Mouse (Mus musculus) large intestine, adult 2 months (tissue): ENCODE measurements around the gene Tmtc1. TPM values are rescaled to one million over a fixed set of nuclear protein-coding genes. Genes with fewer than 3 reads are reported as not detected.

ENCODE experiments used
- DNase-seq: peaks from one replicate; pipeline ENCODE4 v3.0.0-alpha.2; 2012; ENCODE audit warnings: low read depth, low spot score
- WGBS: fragments of 180-500 bp; shearing (Covaris S2); methylation state at CpG from one replicate; pipeline ENCODE4 v1.1.7; 2018; 5-methylcytosine and 5-hydroxymethylcytosine counted together
- polyA plus RNA-seq: library from polyadenylated mRNA; depleted of rRNA; stranded (reverse); fragments of >200 nt; gene quantifications from 2 replicates; pipeline ENCODE4 v1.2.3, GENCODE M21; 2012

Tmtc1 gene
- polyA plus RNA-seq, 1 experiment, result 2.6 TPM

DNA sequence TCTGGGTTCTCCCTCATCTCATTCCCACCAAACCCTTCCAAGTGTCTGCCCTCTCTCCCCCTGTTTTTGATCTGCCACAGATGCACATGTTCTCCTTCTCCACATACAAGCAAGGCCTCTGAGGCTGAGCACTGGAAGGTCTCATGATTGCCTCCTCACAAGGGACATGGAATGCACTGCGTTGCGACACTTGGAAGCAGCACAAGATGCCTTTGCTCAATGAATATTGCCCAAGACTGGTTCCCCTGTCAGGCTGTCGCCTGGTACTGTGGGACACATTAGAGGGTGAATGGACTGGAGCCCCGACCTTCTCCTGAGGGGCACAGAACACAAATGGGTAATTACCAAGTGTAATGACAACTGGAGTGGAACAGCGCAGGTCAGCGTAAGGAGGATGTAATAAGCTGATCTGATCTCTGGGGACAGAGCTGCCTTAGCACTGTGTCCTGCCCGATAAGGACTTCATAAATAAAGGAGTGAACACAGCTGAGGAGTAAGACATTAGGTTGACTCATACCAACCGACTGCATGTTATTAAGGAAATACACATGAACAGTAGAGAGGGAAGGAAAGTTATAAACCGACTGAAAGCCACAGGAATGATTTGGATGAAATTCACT is 62.9 kb downstream of the Tmtc1 start:
- 64% methylated on average over 9 of the region's 9 CpGs for WGBS
- no peak for DNase-seq

GRCm38 (mm10) chr6:148375618-148376209 is 68.5 kb downstream of the Tmtc1 start:
- no peak for DNase-seq
- WGBS, result 80% methylated on average over 3 of the region's 3 CpGs

- WGBS, result 66% methylated on average over 3 of the region's 3 CpGs
- DNase-seq, result no peak
Measured at GRCm38 (mm10) chr6:148375015-148375414, 69.2 kb downstream of the Tmtc1 start.

GRCm38 (mm10) chr6:148373444-148373843 is 70.7 kb downstream of the Tmtc1 start:
- DNase-seq, result no peak

GRCm38 (mm10) chr6:148371223-148371622 is 73.0 kb downstream of the Tmtc1 start:
- DNase-seq, result no peak

More at GRCm38 (mm10) chr6:148373444-148373843, 70.7 kb downstream of the Tmtc1 start:
- 29% methylated on average over 2 of the region's 2 CpGs for WGBS

DNA sequence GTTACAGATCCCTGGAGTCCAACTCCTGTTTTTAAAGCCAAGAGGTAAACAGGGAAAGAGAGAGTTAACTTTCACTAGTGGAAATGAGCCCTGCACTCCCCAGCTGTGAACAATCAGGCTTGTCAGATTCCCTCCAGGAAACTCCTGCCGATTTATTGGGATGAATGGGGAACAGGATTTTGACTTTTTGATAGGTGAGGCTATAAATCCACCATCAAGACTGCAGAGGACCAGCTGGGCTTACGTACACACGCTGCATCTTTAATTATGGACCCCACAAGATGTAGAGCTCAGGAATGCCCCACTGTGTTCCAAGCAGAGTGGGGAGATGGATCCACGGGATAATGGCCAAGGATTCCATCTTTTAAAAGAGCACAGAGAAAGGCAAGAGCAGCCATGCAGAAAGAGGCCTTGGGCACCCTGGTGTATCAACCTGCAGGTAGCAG is 77.1 kb downstream of the Tmtc1 start:
- no peak for DNase-seq
- WGBS, result 37% methylated on average over 4 of the region's 4 CpGs

GRCm38 (mm10) chr6:148366629-148367028 is 77.6 kb downstream of the Tmtc1 start:
- DNase-seq, result no peak
- WGBS, result 93% methylated on average over 1 of the region's 1 CpGs

DNA sequence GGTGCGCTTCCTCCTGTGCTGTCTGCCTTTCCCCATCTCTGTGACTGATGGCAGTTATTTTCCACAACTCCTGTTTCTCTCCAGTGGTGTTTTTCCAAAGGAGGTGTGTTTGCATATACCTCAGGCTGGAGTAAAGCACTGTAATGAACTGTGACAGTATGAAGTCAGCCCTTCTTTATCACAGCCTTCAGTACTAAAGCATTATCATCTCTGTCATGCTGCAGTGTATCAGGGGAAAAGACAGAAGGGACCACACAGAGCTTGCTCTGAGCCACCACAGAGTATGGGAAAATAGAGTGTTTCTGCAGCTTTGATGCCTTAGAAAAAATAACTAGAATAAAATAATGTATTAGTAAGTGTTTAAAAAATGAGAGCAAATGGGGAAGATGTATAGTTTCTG is 81.0 kb downstream of the Tmtc1 start:
- no peak for DNase-seq
- WGBS, result 78% methylated on average over 1 of the region's 1 CpGs

- WGBS, result 76% methylated on average over 3 of the region's 3 CpGs
- no peak for DNase-seq
Measured at GRCm38 (mm10) chr6:148362475-148362874, 81.7 kb downstream of the Tmtc1 start.

- WGBS, result 84% methylated on average over 7 of the region's 7 CpGs
Measured at GRCm38 (mm10) chr6:148359348-148359905, 84.8 kb downstream of the Tmtc1 start.

GRCm38 (mm10) chr6:148358580-148359246 is 85.5 kb downstream of the Tmtc1 start:
- 63% methylated on average over 8 of the region's 12 CpGs for WGBS
- DNase-seq, result no peak

More at GRCm38 (mm10) chr6:148359348-148359905, 84.8 kb downstream of the Tmtc1 start:
- no peak for DNase-seq

GRCm38 (mm10) chr6:148356141-148356540 is 88.0 kb downstream of the Tmtc1 start:
- no peak for DNase-seq

DNA sequence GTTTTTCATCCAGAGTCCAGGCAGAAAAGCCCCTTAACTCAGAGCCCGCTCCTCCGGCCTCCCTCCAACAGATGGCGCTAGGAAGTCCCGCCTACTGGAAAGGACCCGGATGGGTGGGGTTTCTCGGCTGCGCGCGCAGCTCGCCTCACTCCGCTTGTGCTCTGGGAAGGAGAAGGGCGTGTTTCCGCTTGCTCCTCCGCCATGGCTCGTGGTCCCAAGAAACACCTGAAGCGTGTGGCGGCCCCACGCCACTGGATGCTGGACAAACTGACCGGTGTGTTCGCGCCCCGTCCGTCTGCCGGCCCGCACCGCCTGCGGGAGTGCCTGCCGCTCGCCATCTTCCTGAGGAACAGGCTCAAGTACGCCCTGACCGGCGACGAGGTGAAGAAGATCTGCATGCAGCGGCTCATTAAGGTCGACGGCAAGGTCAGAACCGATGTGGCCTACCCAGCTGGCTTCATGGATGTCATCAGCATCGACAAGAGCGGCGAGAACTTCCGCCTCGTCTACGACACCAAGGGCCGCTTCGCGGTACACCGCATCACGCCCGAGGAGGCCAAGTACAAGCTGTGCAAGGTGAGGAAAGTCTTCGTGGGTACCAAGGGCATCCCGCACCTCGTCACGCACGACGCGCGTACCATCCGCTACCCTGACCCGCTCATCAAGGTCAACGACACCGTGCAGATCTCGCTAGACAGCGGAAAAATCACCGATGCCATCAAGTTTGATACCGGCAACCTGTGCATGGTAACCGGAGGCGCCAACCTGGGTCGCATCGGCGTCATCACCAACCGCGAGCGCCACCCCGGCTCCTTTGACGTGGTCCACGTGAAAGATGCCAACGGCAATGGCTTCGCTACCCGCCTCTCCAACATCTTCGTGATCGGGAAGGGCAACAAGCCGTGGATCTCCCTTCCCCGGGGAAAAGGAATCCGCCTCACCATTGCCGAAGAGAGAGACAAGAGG is 89.4 kb downstream of the Tmtc1 start:
- 51% methylated on average over 85 of the region's 85 CpGs for WGBS
- peak; percentile 13 for DNase-seq

- 90% methylated on average over 16 of the region's 16 CpGs for WGBS
- no peak for DNase-seq
Measured at GRCm38 (mm10) chr6:148354151-148354508, 90.1 kb downstream of the Tmtc1 start.

DNA sequence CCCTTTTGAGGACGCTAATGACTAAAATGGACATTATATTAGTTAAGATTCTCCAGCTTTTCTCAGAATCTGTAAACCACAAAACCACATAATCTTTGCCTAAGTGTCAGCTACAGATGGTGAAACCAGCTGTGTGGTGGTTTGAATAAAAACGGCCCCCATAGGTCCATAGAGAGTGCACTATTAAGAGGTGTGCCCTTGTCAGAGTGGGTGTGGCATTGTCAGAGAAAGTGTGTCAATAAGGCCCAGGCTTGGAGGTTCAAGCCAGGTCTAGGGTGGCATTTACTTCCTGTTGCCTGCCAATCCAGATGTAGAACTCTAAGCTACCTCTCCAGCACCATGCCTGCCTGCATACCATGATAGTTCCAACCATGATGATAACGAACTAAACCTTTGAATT is 99.2 kb downstream of the Tmtc1 start:
- DNase-seq, result no peak
- WGBS, result 58% methylated on average over 3 of the region's 3 CpGs

- 83% methylated on average over 2 of the region's 2 CpGs for WGBS
- no peak for DNase-seq
Measured at GRCm38 (mm10) chr6:148342191-148342590, 102.0 kb downstream of the Tmtc1 start.

DNA sequence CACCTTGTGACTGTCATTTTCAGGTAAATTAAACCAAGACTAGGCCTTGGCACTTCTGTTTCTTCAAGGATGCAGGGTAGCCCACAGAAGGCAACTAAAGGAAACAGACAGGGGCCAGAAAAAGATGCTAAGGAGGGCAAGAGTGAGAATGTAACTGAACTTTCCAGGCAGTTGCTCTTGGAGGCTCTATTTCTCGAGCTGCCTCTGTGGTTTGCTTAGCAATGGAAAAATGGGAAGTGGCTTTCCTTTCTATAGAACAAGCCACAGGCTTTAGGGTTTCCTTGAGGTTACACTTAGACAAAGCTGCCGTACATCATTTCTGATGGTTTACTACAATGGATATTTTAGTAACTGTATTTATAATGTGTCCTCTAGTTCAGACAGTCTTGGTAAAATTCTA is 102.4 kb downstream of the Tmtc1 start:
- no peak for DNase-seq
- WGBS, result 60% methylated on average over 2 of the region's 2 CpGs

DNA sequence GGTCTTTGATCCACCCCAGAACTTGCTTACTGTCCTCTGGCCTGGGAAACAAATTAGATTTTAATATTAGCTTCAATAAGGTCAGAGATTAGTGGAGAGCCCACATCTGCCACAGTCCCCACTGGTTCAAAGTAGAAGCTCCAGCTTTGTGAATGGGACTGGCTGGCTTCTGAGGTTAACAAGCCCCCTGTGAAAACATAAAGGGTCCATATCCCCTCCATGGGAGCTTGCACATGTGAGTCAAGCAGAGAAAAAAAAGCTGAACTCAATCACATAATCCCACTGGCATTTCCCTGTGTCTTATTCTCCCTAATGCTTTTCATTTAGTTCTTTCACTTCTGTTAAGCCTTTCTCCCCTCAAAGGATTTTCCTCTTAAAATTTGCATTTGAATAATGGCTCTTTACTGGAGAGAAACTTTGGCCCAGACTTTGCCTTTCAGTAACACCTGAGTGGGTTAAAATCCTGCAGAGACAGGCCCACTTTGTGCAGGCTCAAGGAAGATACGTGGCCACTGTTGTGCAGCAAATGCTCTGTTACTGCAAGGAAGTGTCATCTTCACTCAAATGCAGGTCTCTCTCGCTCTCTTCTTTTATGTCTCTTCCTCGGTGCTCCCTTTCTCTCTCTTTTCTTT is 105.7 kb downstream of the Tmtc1 start:
- WGBS, result 79% methylated on average over 3 of the region's 3 CpGs
- DNase-seq, result no peak

GRCm38 (mm10) chr6:148336290-148336955 is 107.8 kb downstream of the Tmtc1 start:
- DNase-seq, result no peak
